Mouse (Mus musculus) stomach, postnatal 0 days (tissue): ENCODE results near the gene Insyn1. TPM values are rescaled to one million over a fixed set of nuclear protein-coding genes. Genes with fewer than 3 reads are reported as not detected.

Experiments
- ATAC-seq: fragments of 200-750 bp; cut with Nextera tagmentation; 2 replicates; pipeline ENCODE4 v1.8.0; 2017; ENCODE audit not compliant: low FRiP score, low TSS enrichment
- DNase-seq: peaks from one replicate; pipeline ENCODE4 v3.0.0-alpha.2; 2016; ENCODE audit warnings: low spot score
- H3K27ac ChIP-seq: fragments of 300-500 bp; sonication (generic); replicated peaks from 2 replicates; pipeline ENCODE4 v1.5.1; 2014; ENCODE audit warnings: mild to moderate bottlenecking, control low read depth
- H3K27me3 ChIP-seq: fragments of 300-500 bp; sonication (generic); 2 replicates; pipeline ENCODE4 v1.6.1; 2014; ENCODE audit warnings: low read length; ENCODE audit not compliant: control insufficient read depth, insufficient read depth
- H3K36me3 ChIP-seq: fragments of 300-500 bp; sonication (generic); 2 replicates; pipeline ENCODE4 v1.6.1; 2014; ENCODE audit warnings: low read length, mixed read lengths; ENCODE audit not compliant: control insufficient read depth, insufficient read depth
- H3K4me1 ChIP-seq: fragments of 300-500 bp; sonication (generic); replicated peaks from 2 replicates; pipeline ENCODE4 v1.6.1; 2014; ENCODE audit warnings: antibody characterized with exemption; ENCODE audit not compliant: control insufficient read depth, insufficient read depth
- H3K4me2 ChIP-seq: fragments of 300-500 bp; sonication (generic); replicated peaks from 2 replicates; pipeline ENCODE4 v1.6.1; 2014; ENCODE audit warnings: low read depth, mild to moderate bottlenecking, control low read depth, moderate library complexity
- H3K4me3 ChIP-seq: fragments of 300-500 bp; sonication (generic); 2 replicates; pipeline ENCODE4 v1.5.1; 2014; ENCODE audit warnings: low read depth, low read length, control low read depth
- H3K9ac ChIP-seq: fragments of 300-500 bp; sonication (generic); 2 replicates; pipeline ENCODE4 v1.6.1; 2014; ENCODE audit warnings: mild to moderate bottlenecking, low read length, control low read depth, mixed read lengths
- H3K9me3 ChIP-seq: fragments of 300-500 bp; sonication (generic); 2 replicates; pipeline ENCODE4 v1.6.1; 2016; ENCODE audit warnings: low read length; ENCODE audit not compliant: control insufficient read depth
- CTCF ChIP-seq: IDR thresholded peaks from 2 replicates; pipeline ENCODE4 v1.5.1; 2016; ENCODE audit warnings: antibody characterized with exemption, low read depth, mild to moderate bottlenecking, moderate library complexity
- EP300 ChIP-seq: optimal IDR thresholded peaks from 2 replicates; pipeline ENCODE3; 2016; ENCODE audit warnings: antibody characterized with exemption
- WGBS: fragments of 180-500 bp; shearing (Covaris S2); extraction: QIAGEN DNeasy Blood & Tissue Kit; methylation state at CpG from one replicate; pipeline ENCODE4 v1.1.7; 2014; 5-methylcytosine and 5-hydroxymethylcytosine counted together
- polyA plus RNA-seq: library from polyadenylated mRNA; unstranded; fragments of >200 nt; fragmentation: Nextera tagmentation; extraction: Ambion mirVana; gene quantifications from 2 replicates; pipeline ENCODE4 v1.2.1, GENCODE M21; 2015

The Insyn1 gene
- polyA plus RNA-seq, 1 experiment from 2014 or later = 0.58 TPM

DNA sequence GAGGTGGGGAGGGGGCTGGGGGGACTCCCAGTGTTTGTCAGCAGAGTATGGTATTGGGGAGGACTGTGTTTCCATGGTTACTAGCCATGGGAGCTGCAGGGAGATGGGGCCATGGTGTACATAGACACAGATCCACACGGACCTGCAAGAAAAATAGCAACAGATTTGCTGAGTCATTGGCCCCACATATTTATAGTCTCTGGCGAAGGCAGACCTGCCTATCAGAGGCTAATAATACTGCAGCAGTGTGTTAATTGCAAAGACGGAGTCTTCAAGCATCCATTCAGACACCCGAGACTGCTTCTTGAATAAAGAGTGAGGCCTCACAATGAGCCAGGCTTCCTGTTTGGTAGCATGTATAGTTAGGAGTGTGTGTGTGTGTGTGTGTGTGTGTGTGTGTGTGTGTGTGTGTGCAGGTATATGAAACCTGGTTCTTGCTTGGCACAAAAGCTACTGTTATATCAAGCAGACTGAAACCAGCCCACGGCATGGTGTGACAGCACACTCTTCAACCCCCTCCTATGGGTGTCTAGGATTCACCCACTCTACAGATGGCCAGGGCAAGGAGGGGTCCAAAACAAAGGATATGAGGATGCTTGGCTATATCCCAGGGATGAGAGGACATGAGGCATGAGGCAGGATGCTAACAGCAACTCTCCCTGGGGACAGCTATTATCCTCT lies 20.9 kb upstream of the Insyn1 start:
- TF ChIP-seq CTCF = no peak
- TF ChIP-seq EP300 = no peak
- WGBS = 55% methylated on average over 5 of the region's 5 CpGs
- Histone ChIP-seq H3K27me3 (no peaks in the 10 kb centered on the region), H3K27ac (no peak overlapping the region), H3K9me3 (no peaks in the 10 kb centered on the region), H3K4me1 (no peaks in the 10 kb centered on the region), H3K36me3 (no peaks in the 10 kb centered on the region), H3K9ac (no peak overlapping the region), H3K4me3 (no peak overlapping the region), H3K4me2 (no peak overlapping the region)
- ATAC-seq = no peak
- DNase-seq = no peak

- no peak overlapping the region for H3K9ac ChIP-seq
- ATAC-seq = no peak
- no peak for DNase-seq
- H3K4me3 ChIP-seq = no peak overlapping the region
- TF ChIP-seq EP300 (no peak), CTCF (no peak)
- WGBS = 42% methylated on average over 6 of the region's 6 CpGs
- H3K9me3 ChIP-seq = no peaks in the 10 kb centered on the region
- no peaks in the 10 kb centered on the region for H3K4me1 ChIP-seq
- no peak overlapping the region for H3K4me2 ChIP-seq
- no peaks in the 10 kb centered on the region for H3K27me3 ChIP-seq
- no peaks in the 10 kb centered on the region for H3K36me3 ChIP-seq
- no peak overlapping the region for H3K27ac ChIP-seq
These were observed 17.9 kb upstream of the Insyn1 start for GRCm38 (mm10) chr9:58470466-58470865.

DNA sequence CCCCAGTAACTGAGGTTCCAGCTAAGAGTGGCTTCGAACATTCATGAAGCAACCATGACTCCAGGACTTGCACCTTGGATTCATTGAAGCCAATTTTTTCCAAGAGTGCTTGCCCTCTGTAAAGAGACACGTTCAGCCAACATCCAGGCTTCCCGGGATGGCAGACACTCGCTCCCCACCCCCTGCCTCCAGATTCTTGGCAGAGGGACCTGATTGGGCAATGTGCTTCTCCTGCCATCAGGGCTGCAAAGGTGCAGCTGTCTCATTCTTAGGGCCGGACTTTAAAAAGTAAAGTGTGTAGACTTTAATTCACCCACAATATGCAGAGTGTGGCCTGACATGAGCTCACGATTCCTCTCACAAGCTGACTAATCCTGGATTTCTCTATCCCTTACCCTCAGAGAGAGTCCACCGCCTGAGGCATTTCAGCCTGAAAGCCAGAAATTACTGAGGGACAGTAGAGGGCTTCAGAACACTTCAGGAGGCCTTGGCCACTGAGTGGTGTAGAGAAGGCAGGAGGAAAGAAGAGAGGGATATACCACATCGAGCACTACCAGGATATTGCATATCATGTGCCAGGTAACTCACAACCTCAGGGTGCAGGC lies 15.1 kb upstream of the Insyn1 start:
- Histone ChIP-seq H3K36me3 (no peaks in the 10 kb centered on the region), H3K4me2 (no peak overlapping the region), H3K4me3 (no peak overlapping the region), H3K27me3 (no peaks in the 10 kb centered on the region), H3K9ac (no peak overlapping the region), H3K27ac (no peak overlapping the region), H3K4me1 (no peaks in the 10 kb centered on the region), H3K9me3 (no peaks in the 10 kb centered on the region)
- 60% methylated on average over 8 of the region's 8 CpGs for WGBS
- DNase-seq (no peak), ATAC-seq (no peak)
- TF ChIP-seq CTCF (no peak), EP300 (no peak)

- Histone ChIP-seq H3K27ac (no peak overlapping the region), H3K9me3 (no peaks in the 10 kb centered on the region), H3K9ac (no peak overlapping the region), H3K4me1 (no peaks in the 10 kb centered on the region), H3K36me3 (no peaks in the 10 kb centered on the region), H3K4me3 (no peak overlapping the region), H3K4me2 (no peak overlapping the region), H3K27me3 (peaks cover 5% of the 10 kb centered on the region; the same call in 1 of the 2 replicates)
- no peak for ATAC-seq
- WGBS = 25% methylated on average over 3 of the region's 3 CpGs
- TF ChIP-seq EP300 (no peak), CTCF (no peak)
- no peak for DNase-seq
These were observed 1.3 kb upstream of the Insyn1 start for GRCm38 (mm10) chr9:58487076-58487475.

DNA sequence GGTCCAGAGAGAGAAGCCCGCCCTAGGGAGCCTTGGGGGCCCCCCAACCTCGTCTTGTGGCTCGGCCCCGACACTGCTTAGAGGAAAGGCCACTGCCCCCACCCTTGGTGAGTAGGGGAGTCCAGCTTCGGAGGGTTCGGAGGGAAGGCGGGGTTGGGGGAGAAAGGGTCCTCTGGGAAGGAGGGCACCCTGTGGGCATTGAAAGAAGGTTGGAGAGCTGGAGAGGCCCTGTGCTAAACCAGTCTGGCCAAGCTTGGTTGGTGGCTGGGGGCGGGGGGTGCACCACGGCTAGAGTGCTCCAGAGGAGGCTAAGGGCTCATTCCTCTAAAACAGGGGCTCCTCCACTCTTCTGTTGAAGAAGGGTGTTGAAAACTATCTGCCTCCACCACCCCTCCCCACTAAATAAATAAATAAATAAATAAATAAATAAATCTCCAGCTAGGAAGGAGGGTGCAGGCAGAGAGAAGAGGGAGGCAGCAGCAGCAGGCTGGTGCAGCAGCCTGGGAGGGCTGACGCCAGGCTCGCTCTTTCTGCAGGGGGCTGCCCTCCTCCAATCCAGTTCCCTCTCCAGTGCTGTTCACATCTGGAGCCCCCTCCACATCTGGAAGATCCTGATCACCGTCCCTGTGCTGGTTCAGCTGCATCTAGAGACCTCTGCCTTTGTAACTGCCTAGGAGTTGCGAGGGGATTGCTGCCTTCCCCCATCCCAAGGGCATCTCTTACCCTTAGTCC lies 896 bp downstream of the Insyn1 start:
- TF ChIP-seq EP300 (no peak), CTCF (no peak)
- H3K4me3 ChIP-seq = peak overlapping the region; percentile 62
- H3K36me3 ChIP-seq = no peaks in the 10 kb centered on the region
- no peaks in the 10 kb centered on the region for H3K9me3 ChIP-seq
- H3K4me2 ChIP-seq = peak overlapping the region; percentile 95
- H3K27ac ChIP-seq = no peak overlapping the region
- no peak for DNase-seq
- whole genome bisulfite sequencing = 7% methylated on average over 13 of the region's 13 CpGs
- no peaks in the 10 kb centered on the region for H3K4me1 ChIP-seq
- ATAC-seq = no peak; the same call in 1 of the 2 replicates
- peak overlapping the region; percentile 71 for H3K9ac ChIP-seq
- H3K27me3 ChIP-seq = peaks cover 5% of the 10 kb centered on the region; the same call in 1 of the 2 replicates

DNA sequence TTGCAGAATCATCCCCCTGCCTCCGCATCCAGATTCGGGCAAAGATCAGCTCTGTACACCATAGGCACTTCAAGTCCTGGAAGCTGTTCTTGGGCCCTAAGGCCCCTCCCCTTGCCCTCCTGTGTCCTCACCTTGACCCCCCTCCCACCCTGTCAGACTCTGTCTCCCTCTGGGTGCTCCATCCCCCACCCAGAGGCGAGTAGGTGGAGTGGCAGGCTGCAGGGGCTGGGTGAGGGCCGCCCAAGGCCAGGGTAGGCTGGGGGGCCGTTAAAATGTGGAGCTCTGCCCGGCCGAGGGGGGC lies 1.4 kb downstream of the Insyn1 start:
- Histone ChIP-seq H3K36me3 (no peaks in the 10 kb centered on the region), H3K27ac (no peak overlapping the region), H3K4me3 (no peak overlapping the region), H3K9me3 (no peaks in the 10 kb centered on the region), H3K27me3 (peaks cover 5% of the 10 kb centered on the region; the same call in 1 of the 2 replicates), H3K9ac (no peak overlapping the region), H3K4me1 (no peaks in the 10 kb centered on the region), H3K4me2 (peak overlapping the region; percentile 95; the same call in 1 of the 2 replicates)
- TF ChIP-seq EP300 = no peak
- no peak for TF ChIP-seq CTCF
- 33% methylated on average over 7 of the region's 7 CpGs for WGBS
- DNase-seq (no peak), ATAC-seq (no peak; the same call in 1 of the 2 replicates)
